Mouse (Mus musculus): ENCODE measurements around the gene Abcg4. TPM values are rescaled to one million over a fixed set of nuclear protein-coding genes. Genes with fewer than 3 reads are reported as not detected.

Gene Abcg4
- polyA plus RNA-seq, 1 experiment from 2014 or later, result 2.7 TPM

GRCm38 (mm10) chr9:44237128-44237527 is 51.3 kb downstream of the Abcg4 start:
- ATAC-seq (ENCODE audit: insufficient number of reproducible peaks, insufficient read depth, low FRiP score, low read depth), result no peak
- Histone ChIP-seq H3K4me1 (ENCODE audit: control insufficient read depth in 2 of 2, insufficient read depth in 2 of 2, low read length in 2 of 2) (peaks cover 0 to 7% of the 10 kb centered on the region in 2 experiments; a peak in 2 of 4 replicates), H3K9me3 (ENCODE audit: control insufficient read depth, low read length) (no peaks in the 10 kb centered on the region), H3K36me3 (ENCODE audit: control insufficient read depth, insufficient read depth, low read length) (no peaks in the 10 kb centered on the region), H3K4me2 (ENCODE audit: low read length) (no peak overlapping the region), H3K9ac (ENCODE audit: low read length) (no peak overlapping the region), H3K27ac (replicated peaks in 1 of 2; ENCODE audit: control insufficient read depth in 1 of 2, insufficient read depth in 1 of 2, low read depth in 2 of 2, low read length in 2 of 2) (no peak overlapping the region), H3K27me3 (ENCODE audit: control insufficient read depth, insufficient read depth, low read length) (no peaks in the 10 kb centered on the region), H3K4me3 (ENCODE audit: control insufficient read depth in 1 of 2, insufficient read depth in 1 of 2, low read depth in 1 of 2, low read length in 2 of 2) (no peak overlapping the region)
- WGBS, result 65% methylated on average over 4 of the region's 4 CpGs

GRCm38 (mm10) chr9:44236601-44237000 is 51.8 kb downstream of the Abcg4 start:
- H3K27ac ChIP-seq (replicated peaks in 1 of 2; ENCODE audit: control insufficient read depth in 1 of 2, insufficient read depth in 1 of 2, low read depth in 2 of 2, low read length in 2 of 2), result no peak overlapping the region
- ATAC-seq (ENCODE audit: insufficient number of reproducible peaks, insufficient read depth, low FRiP score, low read depth), result no peak
- H3K4me2 ChIP-seq (ENCODE audit: low read length), result no peak overlapping the region
- H3K4me3 ChIP-seq (ENCODE audit: control insufficient read depth in 1 of 2, insufficient read depth in 1 of 2, low read depth in 1 of 2, low read length in 2 of 2), result no peak overlapping the region
- no peaks in the 10 kb centered on the region for H3K36me3 ChIP-seq (ENCODE audit: control insufficient read depth, insufficient read depth, low read length)
- peaks cover 2 to 12% of the 10 kb centered on the region in 2 experiments; a peak in 3 of 4 replicates for H3K4me1 ChIP-seq (ENCODE audit: control insufficient read depth in 2 of 2, insufficient read depth in 2 of 2, low read length in 2 of 2)
- H3K9me3 ChIP-seq (ENCODE audit: control insufficient read depth, low read length), result no peaks in the 10 kb centered on the region
- H3K27me3 ChIP-seq (ENCODE audit: control insufficient read depth, insufficient read depth, low read length), result no peaks in the 10 kb centered on the region
- H3K9ac ChIP-seq (ENCODE audit: low read length), result no peak overlapping the region
- 60% methylated on average over 4 of the region's 4 CpGs for WGBS

GRCm38 (mm10) chr9:44234479-44235427 is 53.7 kb downstream of the Abcg4 start:
- Histone ChIP-seq H3K27me3 (ENCODE audit: control insufficient read depth, insufficient read depth, low read length) (no peaks in the 10 kb centered on the region), H3K4me2 (ENCODE audit: low read length) (peak overlapping the region; percentile 68), H3K36me3 (ENCODE audit: control insufficient read depth, insufficient read depth, low read length) (no peaks in the 10 kb centered on the region), H3K27ac (replicated peaks in 1 of 2; ENCODE audit: control insufficient read depth in 1 of 2, insufficient read depth in 1 of 2, low read depth in 2 of 2, low read length in 2 of 2) (peak overlapping the region; percentile 8 to 68), H3K9ac (ENCODE audit: low read length) (peak overlapping the region; percentile 47), H3K9me3 (ENCODE audit: control insufficient read depth, low read length) (no peaks in the 10 kb centered on the region), H3K4me3 (ENCODE audit: control insufficient read depth in 1 of 2, insufficient read depth in 1 of 2, low read depth in 1 of 2, low read length in 2 of 2) (peak overlapping the region; percentile 39 to 78), H3K4me1 (ENCODE audit: control insufficient read depth in 2 of 2, insufficient read depth in 2 of 2, low read length in 2 of 2) (peaks cover 5 to 21% of the 10 kb centered on the region in 2 experiments)
- ATAC-seq (ENCODE audit: insufficient number of reproducible peaks, insufficient read depth, low FRiP score, low read depth), result no peak
- 22% methylated on average over 19 of the region's 19 CpGs for WGBS

- H3K4me3 ChIP-seq (ENCODE audit: control insufficient read depth in 1 of 2, insufficient read depth in 1 of 2, low read depth in 1 of 2, low read length in 2 of 2), result peak within 1 kb of the TSS; percentile 78 to 99
- H3K27ac ChIP-seq (replicated peaks in 1 of 2; ENCODE audit: control insufficient read depth in 1 of 2, insufficient read depth in 1 of 2, low read depth in 2 of 2, low read length in 2 of 2), result peak within 1 kb of the TSS; percentile 92
- no peaks in the 10 kb centered on the region for H3K9me3 ChIP-seq (ENCODE audit: control insufficient read depth, low read length)
- peak within 1 kb of the TSS; percentile 82 for H3K4me2 ChIP-seq (ENCODE audit: low read length)
- ATAC-seq (ENCODE audit: insufficient number of reproducible peaks, insufficient read depth, low FRiP score, low read depth), result peak; percentile 89
- H3K4me1 ChIP-seq (ENCODE audit: control insufficient read depth in 2 of 2, insufficient read depth in 2 of 2, low read length in 2 of 2), result peaks cover 5 to 24% of the 10 kb centered on the region in 2 experiments
- H3K27me3 ChIP-seq (ENCODE audit: control insufficient read depth, insufficient read depth, low read length), result no peaks in the 10 kb centered on the region
- WGBS, result under 1% methylated on average over 67 of the region's 76 CpGs
- H3K9ac ChIP-seq (ENCODE audit: low read length), result peak within 1 kb of the TSS; percentile 90
- H3K36me3 ChIP-seq (ENCODE audit: control insufficient read depth, insufficient read depth, low read length), result no peaks in the 10 kb centered on the region
Observed at GRCm38 (mm10) chr9:44233802-44234478, 54.5 kb downstream of the Abcg4 start, which contains the start of gene Cbl. TSS of gene Cbl (minus strand) at chr9:44234049.

GRCm38 (mm10) chr9:44233021-44233801 is 55.2 kb downstream of the Abcg4 start:
- no peaks in the 10 kb centered on the region for H3K36me3 ChIP-seq (ENCODE audit: control insufficient read depth, insufficient read depth, low read length)
- peak; percentile 62 for ATAC-seq (ENCODE audit: insufficient number of reproducible peaks, insufficient read depth, low FRiP score, low read depth)

GRCm38 (mm10) chr9:44231609-44232008 is 56.8 kb downstream of the Abcg4 start:
- Histone ChIP-seq H3K36me3 (ENCODE audit: control insufficient read depth, insufficient read depth, low read length) (0 out of 2 replicates have a peak, but pooled peaks cover 6% of the 10 kb centered on the region), H3K27me3 (ENCODE audit: control insufficient read depth, insufficient read depth, low read length) (no peaks in the 10 kb centered on the region), H3K4me2 (ENCODE audit: low read length) (peak overlapping the region; percentile 82; the same call in 1 of the 2 replicates), H3K27ac (replicated peaks in 1 of 2; ENCODE audit: control insufficient read depth in 1 of 2, insufficient read depth in 1 of 2, low read depth in 2 of 2, low read length in 2 of 2) (no peak overlapping the region), H3K4me3 (ENCODE audit: control insufficient read depth in 1 of 2, insufficient read depth in 1 of 2, low read depth in 1 of 2, low read length in 2 of 2) (peak overlapping the region in 1 of 2 experiments; percentile 78; a peak in 1 of 4 replicates), H3K9me3 (ENCODE audit: control insufficient read depth, low read length) (no peaks in the 10 kb centered on the region), H3K4me1 (ENCODE audit: control insufficient read depth in 2 of 2, insufficient read depth in 2 of 2, low read length in 2 of 2) (peaks cover 5 to 30% of the 10 kb centered on the region in 2 experiments), H3K9ac (ENCODE audit: low read length) (peak overlapping the region; percentile 90)
- ATAC-seq (ENCODE audit: insufficient number of reproducible peaks, insufficient read depth, low FRiP score, low read depth), result no peak

More at GRCm38 (mm10) chr9:44233021-44233801, 55.2 kb downstream of the Abcg4 start:
- under 1% methylated on average over 40 of the region's 40 CpGs for WGBS
- Histone ChIP-seq H3K4me3 (ENCODE audit: control insufficient read depth in 1 of 2, insufficient read depth in 1 of 2, low read depth in 1 of 2, low read length in 2 of 2) (peak overlapping the region; percentile 78 to 99), H3K27ac (replicated peaks in 1 of 2; ENCODE audit: control insufficient read depth in 1 of 2, insufficient read depth in 1 of 2, low read depth in 2 of 2, low read length in 2 of 2) (peak overlapping the region; percentile 92), H3K4me2 (ENCODE audit: low read length) (peak overlapping the region; percentile 82), H3K4me1 (ENCODE audit: control insufficient read depth in 2 of 2, insufficient read depth in 2 of 2, low read length in 2 of 2) (peaks cover 5 to 27% of the 10 kb centered on the region in 2 experiments), H3K27me3 (ENCODE audit: control insufficient read depth, insufficient read depth, low read length) (no peaks in the 10 kb centered on the region), H3K9ac (ENCODE audit: low read length) (peak overlapping the region; percentile 90), H3K9me3 (ENCODE audit: control insufficient read depth, low read length) (no peaks in the 10 kb centered on the region)

GRCm38 (mm10) chr9:44225993-44226392 is 62.4 kb downstream of the Abcg4 start:
- no peaks in the 10 kb centered on the region for H3K27me3 ChIP-seq (ENCODE audit: control insufficient read depth, insufficient read depth, low read length)
- H3K9me3 ChIP-seq (ENCODE audit: control insufficient read depth, low read length), result no peaks in the 10 kb centered on the region
- H3K4me3 ChIP-seq (ENCODE audit: control insufficient read depth in 1 of 2, insufficient read depth in 1 of 2, low read depth in 1 of 2, low read length in 2 of 2), result no peak overlapping the region
- H3K9ac ChIP-seq (ENCODE audit: low read length), result no peak overlapping the region
- H3K4me2 ChIP-seq (ENCODE audit: low read length), result no peak overlapping the region
- H3K36me3 ChIP-seq (ENCODE audit: control insufficient read depth, insufficient read depth, low read length), result 0 out of 2 replicates have a peak, but pooled peaks cover 6% of the 10 kb centered on the region
- WGBS, result 31% methylated on average over 6 of the region's 6 CpGs
- no peak overlapping the region for H3K27ac ChIP-seq (replicated peaks in 1 of 2; ENCODE audit: control insufficient read depth in 1 of 2, insufficient read depth in 1 of 2, low read depth in 2 of 2, low read length in 2 of 2)
- H3K4me1 ChIP-seq (ENCODE audit: control insufficient read depth in 2 of 2, insufficient read depth in 2 of 2, low read length in 2 of 2), result peaks cover 3 to 25% of the 10 kb centered on the region in 2 experiments
- ATAC-seq (ENCODE audit: insufficient number of reproducible peaks, insufficient read depth, low FRiP score, low read depth), result no peak
